Mouse (Mus musculus) ovary, postnatal 14 days (tissue): ENCODE data around the gene Spock1.

Experiments
- DNase-seq: peaks from one replicate; pipeline ENCODE4 v3.0.0; 2022; ENCODE audit warnings: low spot score

The Spock1 gene

DNA sequence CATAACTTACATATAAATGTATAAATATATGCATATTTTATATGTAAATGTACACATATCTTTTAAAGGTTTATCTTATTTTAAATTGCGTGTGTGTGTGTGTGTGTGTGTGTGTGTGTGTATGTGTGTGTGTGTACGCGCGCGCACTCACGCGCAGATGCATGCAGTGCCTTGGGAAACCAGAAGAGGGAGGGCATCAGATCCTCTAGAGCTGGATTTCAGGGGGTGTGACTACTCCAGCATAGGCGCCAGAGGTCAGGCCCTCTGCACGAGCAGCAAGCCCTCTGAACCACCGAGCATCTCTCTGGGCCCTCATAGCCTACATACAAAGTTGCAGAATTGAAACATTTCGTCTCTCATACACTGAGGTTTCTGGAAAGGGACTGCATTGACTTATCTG is 180.4 kb downstream of the Spock1 start:
- DNase-seq = no peak

DNA sequence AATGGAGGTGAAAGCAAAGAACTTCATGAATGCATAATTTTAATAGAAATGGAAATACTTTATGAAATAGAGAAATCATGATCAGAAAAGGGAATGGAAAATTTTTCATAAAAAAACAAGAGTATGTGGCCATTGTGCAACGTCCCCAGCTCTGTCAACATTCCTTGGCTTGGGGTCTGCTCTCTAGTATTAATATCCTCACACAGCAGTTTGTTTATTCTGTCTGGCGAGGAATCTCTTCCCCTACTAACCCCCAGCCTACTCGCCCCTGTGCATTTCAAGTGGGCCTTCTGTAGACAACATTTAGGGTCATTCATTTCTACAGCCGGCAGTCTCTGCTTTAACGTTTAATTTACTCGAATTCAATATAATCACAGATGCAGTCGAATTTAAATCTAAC is 181.5 kb downstream of the Spock1 start:
- no peak for DNase-seq

DNA sequence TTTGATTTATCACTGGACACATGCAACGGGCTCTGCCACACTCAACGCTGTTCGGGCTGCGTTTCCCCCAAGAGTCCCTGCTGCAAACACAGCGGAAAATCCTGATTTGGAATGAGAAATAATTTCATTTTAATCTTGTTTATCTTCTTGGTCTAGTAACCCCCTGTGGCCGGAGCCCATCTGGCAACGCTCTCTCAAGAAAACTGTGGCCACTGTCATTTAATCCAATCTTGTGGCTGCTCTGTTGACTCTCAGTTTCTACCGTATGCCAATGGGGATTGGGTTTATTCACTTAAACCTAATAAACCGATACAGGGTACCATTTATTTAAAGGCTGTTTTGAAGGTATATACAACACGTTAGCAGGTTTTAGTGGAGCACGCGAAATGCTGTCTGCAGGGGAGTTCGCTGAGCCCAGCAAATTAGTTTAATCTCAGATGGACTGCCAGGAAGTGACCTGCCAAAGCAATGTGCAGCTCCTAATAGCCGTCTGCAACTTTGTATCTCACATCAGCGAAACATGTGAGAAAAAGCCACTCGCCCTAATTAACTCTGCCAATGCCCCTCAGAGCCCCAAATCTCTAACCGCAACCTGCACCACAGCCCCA is 185.7 kb downstream of the Spock1 start:
- DNase-seq = no peak

DNA sequence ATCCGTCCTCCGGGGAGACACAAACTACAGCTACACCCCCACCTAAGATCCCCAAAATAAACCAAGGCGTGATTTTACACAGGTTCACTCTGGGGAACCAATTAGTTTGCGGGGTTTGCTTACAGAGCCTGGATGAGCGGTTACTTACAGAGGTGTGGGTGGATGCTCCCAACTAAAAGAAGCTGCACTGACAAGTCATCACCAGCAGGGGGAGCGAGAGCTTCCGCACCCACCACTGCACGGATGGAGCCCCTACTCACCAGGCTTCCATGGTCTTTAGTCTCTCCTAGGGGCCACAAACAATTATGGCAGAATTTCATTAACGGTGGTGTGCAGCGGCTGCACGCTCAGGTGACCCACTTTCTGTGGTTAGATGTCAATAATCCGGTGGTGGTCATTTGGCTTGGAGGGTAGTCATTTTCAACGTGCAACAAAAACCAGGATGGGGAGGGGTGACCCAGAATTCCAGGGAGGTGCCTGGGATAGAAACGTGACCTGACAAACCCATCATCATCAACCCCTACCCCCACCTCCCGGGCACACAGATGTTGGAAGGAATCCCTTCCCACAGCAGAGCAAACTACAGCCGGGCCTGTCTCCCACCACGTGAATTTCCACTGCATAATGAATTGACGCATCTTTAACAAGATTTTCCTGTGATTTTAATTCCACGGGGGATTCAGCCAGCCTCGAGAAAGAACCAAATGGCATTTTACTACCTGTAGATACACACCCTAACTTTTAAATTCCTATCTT is 186.4 kb downstream of the Spock1 start:
- no peak for DNase-seq

DNA sequence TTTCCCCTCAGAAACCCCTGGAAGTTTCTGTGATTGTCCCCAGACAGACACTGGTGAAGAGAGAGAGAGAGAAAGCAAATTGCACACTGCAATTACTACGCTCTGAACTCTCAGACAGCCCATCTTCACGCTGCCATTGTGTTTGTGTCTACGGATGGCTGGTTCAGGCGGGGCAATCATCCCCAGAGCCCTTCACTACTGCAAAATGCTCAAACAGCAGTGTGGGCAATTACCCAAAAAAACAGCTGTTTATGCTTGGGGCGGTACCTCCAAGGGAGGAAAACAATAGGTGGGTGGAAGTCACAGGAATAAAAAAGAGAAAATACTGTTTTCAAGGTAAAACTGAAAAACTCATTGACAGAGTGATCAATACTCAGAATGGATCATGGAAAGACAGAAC is 190.0 kb downstream of the Spock1 start:
- DNase-seq = no peak

DNA sequence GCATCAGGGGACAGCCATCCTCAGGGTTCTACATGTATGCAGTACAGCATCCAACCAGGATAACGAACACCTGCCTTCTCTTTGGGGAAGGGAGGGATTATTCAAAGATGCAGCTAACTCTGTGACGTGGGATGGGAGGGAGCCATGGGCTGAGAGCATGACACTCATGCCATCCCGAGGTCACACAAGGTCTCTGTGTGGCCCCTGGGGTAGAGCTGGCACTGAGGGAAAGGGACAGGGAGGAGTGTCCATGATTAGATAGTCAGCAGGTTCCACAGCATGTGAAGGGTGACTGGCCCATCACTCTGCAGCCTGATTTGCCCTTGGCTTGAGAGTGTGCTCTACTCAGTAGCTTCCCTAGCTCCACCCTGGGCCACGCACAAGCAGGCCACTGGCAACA is 195.2 kb downstream of the Spock1 start:
- DNase-seq = no peak

DNA sequence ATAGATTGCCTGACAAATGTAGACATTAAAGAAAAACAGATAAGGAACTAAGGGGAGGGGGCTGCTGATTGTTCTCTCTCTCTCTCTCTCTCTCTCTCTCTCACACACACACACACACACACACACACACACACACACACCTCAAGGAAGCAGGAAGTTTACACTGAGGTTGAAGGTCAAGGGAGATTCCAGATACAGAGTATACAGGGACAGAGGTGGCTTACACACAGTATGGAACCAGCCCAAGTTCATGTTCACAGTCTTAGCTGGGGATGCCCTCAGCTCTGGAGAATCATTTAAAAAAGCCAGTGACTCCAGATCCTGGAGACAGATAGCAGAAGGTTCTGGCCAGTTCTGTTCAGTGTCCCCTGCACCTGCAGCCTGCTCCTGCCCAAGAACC is 199.7 kb downstream of the Spock1 start:
- DNase-seq = no peak

DNA sequence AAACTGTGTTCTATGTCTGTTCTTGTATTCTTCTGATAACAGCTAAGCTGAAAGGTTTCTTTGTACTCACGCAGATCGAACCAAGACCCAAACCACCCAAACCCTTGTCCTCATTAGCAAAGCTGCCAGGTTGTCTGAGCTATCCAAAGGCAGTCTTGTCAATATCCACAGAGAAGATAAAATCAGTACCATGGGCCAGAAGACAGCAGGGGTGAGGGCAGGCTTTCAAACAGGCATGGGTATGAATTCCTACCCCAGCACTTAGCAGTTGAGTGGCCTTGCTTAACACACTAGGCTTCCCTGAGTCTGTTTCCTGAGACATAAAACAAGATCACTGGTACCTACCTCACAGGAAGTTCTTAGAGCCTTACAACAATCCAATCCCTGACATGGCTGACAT is 205.2 kb downstream of the Spock1 start:
- DNase-seq = no peak

DNA sequence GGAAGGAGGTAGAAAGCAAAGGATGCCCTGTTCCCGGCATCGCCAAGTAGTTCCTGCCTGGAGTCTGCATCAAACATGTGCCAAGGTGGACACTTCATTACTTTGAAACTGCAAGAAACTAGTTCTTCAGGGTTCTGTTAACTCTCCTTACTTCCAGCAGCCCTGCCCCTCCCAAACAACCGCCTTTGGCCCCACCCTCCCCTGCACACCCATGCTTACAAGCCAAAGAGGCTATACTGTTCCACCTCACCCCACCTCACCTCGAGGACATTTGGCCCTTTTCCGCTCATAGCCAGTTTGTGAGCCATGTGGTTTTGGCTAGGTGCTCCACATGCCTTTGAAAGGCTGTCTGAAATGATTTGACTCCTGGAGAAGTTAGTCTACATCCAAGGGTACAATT is 211.4 kb downstream of the Spock1 start:
- DNase-seq = no peak

DNA sequence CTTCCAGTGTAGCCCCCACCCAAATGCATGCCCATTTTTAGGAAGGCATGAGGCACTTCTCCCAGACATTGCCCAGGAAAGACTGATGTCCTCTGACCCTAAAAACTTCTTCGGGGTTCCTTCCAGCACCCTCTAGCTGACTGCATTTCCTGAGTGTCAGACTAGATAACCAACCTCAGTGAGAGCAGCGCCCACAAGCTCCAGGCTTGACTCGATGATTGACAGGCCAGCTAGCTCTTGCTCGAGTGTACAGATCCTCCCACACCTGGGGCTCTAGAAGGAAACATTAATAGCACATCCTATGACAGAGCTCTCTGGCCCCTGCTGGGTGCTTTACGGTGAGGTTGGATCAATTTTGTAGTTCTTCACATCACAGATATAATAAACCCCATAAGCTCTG is 219.2 kb downstream of the Spock1 start:
- no peak for DNase-seq

DNA sequence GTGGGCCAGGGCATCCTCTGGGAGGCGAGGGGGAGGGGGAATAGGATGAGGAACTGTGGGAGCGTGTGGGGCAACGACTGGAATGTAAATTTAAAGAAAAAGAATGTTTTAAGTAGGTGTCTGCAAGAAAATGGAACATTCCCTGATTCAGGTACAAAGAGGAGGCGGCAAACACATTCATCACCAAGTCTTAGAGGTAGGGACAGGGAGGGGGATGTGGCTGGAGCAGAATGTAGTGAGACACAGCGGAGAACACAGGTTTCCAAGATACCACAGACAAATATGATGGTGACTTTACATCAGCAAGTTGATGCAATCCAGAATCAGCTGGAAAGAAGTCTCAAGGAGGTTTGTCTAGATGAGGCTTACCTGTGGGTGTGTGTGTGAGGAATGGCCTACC is 221.7 kb downstream of the Spock1 start:
- DNase-seq = no peak

DNA sequence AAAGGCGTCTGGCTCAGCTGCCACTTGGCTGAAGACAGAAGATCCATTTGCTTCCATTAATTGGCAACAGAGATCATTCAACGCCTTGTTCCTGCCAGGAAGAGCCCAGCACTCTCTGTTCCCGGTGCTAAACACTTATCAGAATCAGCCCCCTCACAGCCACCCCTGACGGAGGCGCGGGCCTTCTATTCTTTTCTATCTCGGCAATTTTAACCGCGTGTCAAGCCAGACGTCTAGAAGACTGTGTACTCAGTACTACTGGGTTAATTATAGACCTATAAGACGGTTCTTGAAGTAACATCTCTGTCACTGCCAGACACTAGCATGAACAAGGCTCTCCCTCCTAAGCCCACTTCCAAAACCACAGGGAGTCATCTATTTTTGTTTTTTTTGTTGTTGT is 222.9 kb downstream of the Spock1 start:
- no peak for DNase-seq

DNA sequence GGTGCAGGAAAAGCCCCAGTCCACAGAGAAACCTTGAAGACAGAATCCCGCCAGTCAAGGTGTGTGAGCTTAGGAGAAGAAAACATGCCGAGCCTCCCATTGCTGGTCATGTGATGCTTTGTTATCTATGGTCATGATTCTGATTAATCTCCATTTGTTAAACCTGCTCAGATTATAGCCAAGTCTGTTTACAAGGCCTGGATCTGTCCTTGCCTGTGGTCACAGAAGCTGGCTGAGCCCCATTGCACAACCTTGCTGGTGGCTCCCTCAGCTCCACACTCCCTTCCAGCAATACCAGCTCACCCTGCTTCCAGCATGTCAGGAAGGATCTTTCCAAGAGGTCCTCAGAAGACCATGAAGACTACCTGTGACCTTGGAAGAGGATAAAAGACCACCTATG is 228.5 kb downstream of the Spock1 start:
- no peak for DNase-seq

DNA sequence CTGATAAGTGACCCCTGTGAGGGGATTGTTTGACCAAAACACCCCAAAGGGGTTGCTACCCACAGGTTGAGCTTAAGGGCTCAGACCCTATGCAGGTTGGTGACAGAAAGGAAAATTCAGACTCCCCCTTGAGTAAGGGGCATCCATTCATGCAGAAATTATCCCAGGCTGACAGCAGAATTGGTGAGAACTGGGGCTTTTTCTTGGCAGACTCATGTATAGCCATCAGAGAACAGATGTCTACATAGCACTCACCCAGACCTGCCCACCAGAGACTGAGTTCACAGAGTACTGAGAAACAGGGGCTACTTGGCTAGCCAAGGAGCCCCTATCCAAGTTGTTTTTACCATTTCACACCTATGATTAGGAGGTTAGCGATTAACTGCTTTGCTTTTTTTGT is 231.3 kb downstream of the Spock1 start:
- no peak for DNase-seq

DNA sequence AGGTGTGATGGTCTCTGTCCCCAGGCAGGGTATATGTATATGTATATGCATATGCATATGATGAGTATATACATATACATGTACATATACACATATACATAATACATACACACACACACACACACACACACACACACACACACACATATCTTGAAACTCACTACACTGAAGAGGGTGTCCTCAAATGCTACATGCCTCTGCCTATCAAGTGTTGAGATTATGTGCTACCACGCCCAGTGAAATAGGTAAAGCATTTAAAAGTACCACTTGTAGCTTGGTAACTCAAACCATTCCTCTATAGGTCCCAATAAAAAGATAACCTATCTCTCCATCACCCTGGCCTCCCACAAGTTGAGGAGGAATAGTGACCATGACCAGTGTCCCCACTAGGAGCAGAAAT is 234.7 kb downstream of the Spock1 start:
- DNase-seq = no peak

DNA sequence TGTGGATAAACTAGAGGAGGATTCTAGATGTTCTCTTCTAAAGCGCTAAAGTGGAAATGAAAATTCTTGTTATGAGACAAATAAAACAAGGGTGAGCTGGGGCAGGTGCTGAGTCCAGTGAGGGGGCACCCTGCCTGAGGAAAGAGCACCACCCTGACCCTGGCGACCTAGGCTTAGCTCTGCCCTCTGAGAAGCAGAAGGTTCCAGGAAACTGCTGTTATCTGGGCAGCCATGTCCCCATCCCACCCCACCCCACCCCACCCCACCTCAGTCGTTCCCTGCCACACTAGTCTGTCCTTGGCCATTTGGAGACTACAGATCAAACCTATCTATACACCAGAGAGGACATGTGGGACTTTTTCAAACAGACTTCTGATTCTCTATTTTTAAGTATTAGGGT is 235.4 kb downstream of the Spock1 start:
- DNase-seq = no peak

DNA sequence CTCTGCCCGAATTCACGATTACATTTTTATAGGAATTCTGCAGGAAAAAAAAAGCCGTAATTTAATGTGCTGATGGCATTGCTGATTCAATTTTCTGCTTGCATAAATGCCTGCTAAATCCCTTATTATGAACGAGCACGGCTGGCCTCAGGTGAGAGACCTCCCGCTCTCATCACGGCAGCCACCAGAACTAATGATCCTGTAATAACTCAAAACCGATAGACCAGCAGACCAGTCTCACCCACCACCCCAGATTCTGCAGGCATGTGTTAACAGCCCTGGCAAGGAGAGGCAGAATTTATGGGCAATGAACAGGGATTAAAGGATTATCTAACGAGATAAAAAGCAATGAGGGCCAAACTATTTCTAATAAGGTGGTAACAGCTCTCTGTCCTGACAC is 236.2 kb downstream of the Spock1 start:
- DNase-seq = no peak

DNA sequence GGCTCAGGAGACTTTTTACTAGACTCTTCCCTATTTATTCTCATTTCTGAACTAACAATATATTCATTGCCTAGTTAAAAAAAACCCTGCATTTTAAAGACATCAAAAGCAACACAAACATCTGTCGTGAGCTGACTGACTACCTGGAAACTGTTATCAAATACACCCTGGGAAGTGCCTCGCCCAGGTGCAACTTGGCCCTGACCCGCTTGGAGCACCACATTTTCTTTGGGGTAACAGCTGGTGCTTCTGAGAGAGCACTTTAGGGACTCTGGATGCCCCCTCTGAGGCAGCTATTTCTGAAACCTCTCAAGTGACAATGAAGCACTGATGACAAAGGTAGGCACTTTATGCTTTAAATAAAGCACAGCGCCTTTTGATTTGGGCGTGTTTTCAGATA is 236.8 kb downstream of the Spock1 start:
- DNase-seq = no peak

DNA sequence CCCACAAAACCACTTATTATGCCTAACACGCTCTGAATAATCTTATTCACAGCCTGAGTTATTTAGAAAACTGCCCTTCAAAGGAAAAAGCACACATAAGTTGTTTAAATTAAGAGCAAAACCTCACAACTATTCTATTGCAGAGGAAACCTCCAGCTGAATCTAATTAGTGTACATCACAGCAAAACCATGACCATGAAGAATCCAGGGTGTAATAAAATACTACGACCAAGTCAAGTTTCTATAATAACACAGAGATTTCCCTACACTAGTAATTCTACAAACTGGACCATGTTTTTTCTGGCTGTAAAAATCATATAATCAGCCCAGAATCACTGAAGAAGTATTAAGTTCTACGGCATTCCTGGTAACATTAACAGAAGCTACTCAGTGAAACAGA is 240.5 kb downstream of the Spock1 start:
- no peak for DNase-seq

DNA sequence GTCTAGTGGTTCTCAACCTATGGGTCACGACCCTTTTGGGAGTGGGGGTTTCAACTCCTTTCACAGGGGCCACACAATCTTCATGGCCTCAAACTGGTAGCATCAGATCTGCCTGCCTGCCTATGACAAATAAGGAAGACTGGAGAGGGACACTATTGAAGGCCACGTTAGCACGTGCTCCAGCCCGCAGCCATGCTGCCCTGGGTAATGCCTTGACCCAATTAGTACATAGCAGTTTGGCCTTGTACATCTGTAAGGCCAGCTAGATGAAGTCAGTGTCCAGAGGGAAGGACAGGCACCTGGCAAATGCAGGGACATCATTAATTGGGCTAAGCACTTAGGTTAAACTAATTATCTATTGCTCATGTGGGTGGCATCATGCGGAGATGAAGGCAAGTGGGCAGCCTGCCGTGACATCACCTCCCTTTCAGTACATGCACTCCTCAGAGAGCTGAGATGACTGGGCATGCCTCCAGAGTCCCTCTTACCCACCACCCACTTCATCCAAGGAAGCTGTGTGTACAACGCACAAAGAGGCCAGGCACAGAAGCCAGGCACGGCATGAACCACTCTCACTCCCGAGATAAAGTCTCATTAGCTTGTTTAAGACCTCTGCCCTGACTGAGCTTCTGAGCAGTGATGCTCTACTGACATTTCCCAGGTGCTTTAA is 241.8 kb downstream of the Spock1 start:
- DNase-seq = no peak

DNA sequence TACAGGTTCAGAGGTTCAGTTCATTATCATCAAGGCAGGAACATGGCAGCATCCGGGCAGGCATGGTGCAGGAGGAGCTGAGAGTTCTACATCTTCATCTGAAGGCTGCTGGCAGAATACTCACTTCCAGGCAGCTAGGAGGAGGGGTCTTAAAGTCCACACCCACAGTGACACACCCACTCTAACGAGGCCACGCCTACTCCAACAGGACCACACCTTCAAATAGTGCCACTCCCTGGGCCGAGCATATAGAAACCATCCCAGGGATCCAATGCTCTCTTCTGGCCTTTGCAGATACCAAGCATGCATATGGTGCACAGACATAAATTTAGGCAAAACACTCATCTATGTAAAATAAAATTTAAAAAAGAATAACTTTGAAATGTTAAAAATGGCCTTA is 245.6 kb downstream of the Spock1 start:
- DNase-seq = no peak

DNA sequence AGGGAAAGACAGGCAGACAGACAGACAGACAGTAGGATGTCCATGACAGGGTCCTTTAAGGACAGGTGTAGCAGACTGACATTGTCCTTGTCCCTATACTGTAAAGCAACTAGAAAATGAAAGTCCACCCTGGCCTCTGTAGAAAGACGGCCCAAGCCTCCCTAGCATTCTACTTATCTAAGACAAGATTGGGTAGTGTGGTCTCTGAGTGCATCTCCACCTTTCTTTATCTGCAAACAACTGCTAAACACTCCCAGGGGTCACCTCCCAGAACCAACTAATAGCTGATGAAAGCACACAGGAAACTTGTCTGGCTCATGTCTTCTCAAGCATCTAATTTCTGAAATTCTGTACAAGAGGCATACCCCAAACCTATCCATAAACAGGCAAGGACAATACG is 247.6 kb downstream of the Spock1 start:
- DNase-seq = no peak

DNA sequence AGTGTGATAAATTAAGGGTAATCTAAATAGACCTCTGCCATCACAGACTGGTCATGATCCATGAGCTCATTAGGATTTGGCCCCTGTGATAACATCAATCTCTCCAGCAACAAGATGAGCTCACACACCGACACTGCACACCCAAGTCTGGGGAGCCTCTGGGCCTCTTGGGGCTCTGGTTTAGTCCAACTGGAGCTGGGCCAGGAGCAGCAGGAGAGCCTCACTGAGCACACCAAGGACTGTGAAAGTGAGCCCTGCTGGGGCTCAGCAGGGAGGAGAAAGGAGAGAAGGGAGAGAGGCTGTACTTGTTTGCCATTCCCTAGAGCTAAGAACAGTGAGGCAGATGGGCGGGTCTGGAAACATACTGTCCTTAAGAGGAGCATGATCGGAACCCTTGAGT is 248.3 kb downstream of the Spock1 start:
- no peak for DNase-seq

DNA sequence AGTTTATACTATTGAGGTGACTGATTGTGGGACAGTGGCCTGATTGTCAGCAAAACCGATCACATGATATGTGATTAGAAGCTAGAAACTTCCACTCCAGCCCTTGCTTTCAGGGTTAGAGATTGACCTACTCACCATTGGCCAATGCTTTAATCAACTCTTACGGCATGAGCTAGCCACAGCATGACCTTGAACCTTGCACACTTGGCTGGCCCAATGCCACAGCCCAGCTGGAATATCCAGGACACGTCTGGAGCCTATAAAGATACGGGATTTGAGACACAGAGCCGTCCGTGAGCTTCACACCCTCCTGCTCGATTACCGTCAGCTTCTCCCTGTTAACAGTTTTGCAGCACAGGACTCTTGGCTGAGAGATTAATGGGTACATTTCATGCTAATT is 251.5 kb downstream of the Spock1 start:
- DNase-seq = no peak
